Mouse (Mus musculus) urinary bladder, postnatal 4 days (tissue): ENCODE measurements around the gene Spint2.
"Not testable (repeated sequence)": the region's sequence is repeated elsewhere in the genome, so short reads cannot be mapped to it uniquely, and the experiment has no call there.

ENCODE experiments used
- DNase-seq, 2 experiments: peaks; one replicate each; pipeline ENCODE4 v3.0.0; 2021 to 2022; ENCODE audit warnings: low spot score in 2 of 2

The Spint2 gene

GRCm38 (mm10) chr7:29244732-29245416 is 36.8 kb downstream of the Spint2 start:
- no peak for DNase-seq

- DNase-seq = peak; percentile 95 to 97
Observed at GRCm38 (mm10) chr7:29238019-29238967, 43.4 kb downstream of the Spint2 start, which contains the start of gene Yif1b. TSS of gene Yif1b (plus strand) at chr7:29238329.

- DNase-seq = not testable (repeated sequence)
Observed at GRCm38 (mm10) chr7:29237596-29237995, 44.1 kb downstream of the Spint2 start.

GRCm38 (mm10) chr7:29236593-29236992 is 45.1 kb downstream of the Spint2 start:
- no peak for DNase-seq

- DNase-seq = no peak
Observed at GRCm38 (mm10) chr7:29234661-29235060, 47.1 kb downstream of the Spint2 start.

GRCm38 (mm10) chr7:29233745-29234144 is 48.0 kb downstream of the Spint2 start:
- DNase-seq = no peak

GRCm38 (mm10) chr7:29232247-29233013 is 49.3 kb downstream of the Spint2 start, which contains the start of gene Kcnk6:
TSS of gene Kcnk6 (minus strand) at chr7:29232515.
- peak in 1 of 2 experiments; percentile 59 for DNase-seq

GRCm38 (mm10) chr7:29231517-29231916 is 50.2 kb downstream of the Spint2 start:
- DNase-seq = no peak

GRCm38 (mm10) chr7:29230560-29230959 is 51.2 kb downstream of the Spint2 start:
- DNase-seq = no peak

GRCm38 (mm10) chr7:29228202-29228601 is 53.5 kb downstream of the Spint2 start:
- DNase-seq = no peak

GRCm38 (mm10) chr7:29225520-29225919 is 56.2 kb downstream of the Spint2 start:
- no peak for DNase-seq

GRCm38 (mm10) chr7:29224756-29225394 is 56.8 kb downstream of the Spint2 start:
- no peak for DNase-seq

- DNase-seq = no peak
Observed at GRCm38 (mm10) chr7:29214846-29215245, 66.9 kb downstream of the Spint2 start.

GRCm38 (mm10) chr7:29214236-29214635 is 67.5 kb downstream of the Spint2 start:
- no peak for DNase-seq

GRCm38 (mm10) chr7:29213675-29214082 is 68.0 kb downstream of the Spint2 start, which contains the start of gene Catsperg1:
TSS of gene Catsperg1 (minus strand) at chr7:29214035.
- no peak for DNase-seq

- not testable (repeated sequence) for DNase-seq
Observed at GRCm38 (mm10) chr7:29212775-29213560, 68.7 kb downstream of the Spint2 start.

- no peak for DNase-seq
Observed at GRCm38 (mm10) chr7:29212199-29212765, 69.4 kb downstream of the Spint2 start.

- DNase-seq = peak; percentile 91 to 92
Observed at GRCm38 (mm10) chr7:29211415-29212198, 70.1 kb downstream of the Spint2 start.

GRCm38 (mm10) chr7:29211013-29211412 is 70.7 kb downstream of the Spint2 start:
- DNase-seq = peak in 1 of 2 experiments; percentile 68
